Mouse (Mus musculus) erythroid progenitor cell, adult 5-6 weeks (primary cell): ENCODE measurements around the gene Procr. TPM values are rescaled to one million over a fixed set of nuclear protein-coding genes. Genes with fewer than 3 reads are reported as not detected.
"Not testable (repeated sequence)": the region's sequence is repeated elsewhere in the genome, so short reads cannot be mapped to it uniquely, and the experiment has no call there.

Experiments used
- ATAC-seq: replicated peaks from 2 replicates; pipeline ENCODE4 v1.8.0; 2016; ENCODE audit warnings: moderate number of reproducible peaks, mild to moderate bottlenecking, moderate TSS enrichment, inconsistent platforms; ENCODE audit not compliant: poor library complexity, low FRiP score, severe bottlenecking
- total RNA-seq, 2 experiments: library from RNA; stranded (forward) in 1 of 2; stranded (reverse) in 1 of 2; fragments of 150-400 nt in 1 of 2; fragments of 186-747, 209-891 nt in 1 of 2; gene quantifications; 2 replicates each; pipeline versions ENCODE4 v1.2.3 to v1.2.4; 2015 to 2017; ENCODE audit warnings: low replicate concordance in 2 of 2

Gene Procr
- total RNA-seq (2015; ENCODE audit: low replicate concordance): not detected in 2 replicates
- not detected in 2 replicates for total RNA-seq (2017; ENCODE audit: low replicate concordance)

DNA sequence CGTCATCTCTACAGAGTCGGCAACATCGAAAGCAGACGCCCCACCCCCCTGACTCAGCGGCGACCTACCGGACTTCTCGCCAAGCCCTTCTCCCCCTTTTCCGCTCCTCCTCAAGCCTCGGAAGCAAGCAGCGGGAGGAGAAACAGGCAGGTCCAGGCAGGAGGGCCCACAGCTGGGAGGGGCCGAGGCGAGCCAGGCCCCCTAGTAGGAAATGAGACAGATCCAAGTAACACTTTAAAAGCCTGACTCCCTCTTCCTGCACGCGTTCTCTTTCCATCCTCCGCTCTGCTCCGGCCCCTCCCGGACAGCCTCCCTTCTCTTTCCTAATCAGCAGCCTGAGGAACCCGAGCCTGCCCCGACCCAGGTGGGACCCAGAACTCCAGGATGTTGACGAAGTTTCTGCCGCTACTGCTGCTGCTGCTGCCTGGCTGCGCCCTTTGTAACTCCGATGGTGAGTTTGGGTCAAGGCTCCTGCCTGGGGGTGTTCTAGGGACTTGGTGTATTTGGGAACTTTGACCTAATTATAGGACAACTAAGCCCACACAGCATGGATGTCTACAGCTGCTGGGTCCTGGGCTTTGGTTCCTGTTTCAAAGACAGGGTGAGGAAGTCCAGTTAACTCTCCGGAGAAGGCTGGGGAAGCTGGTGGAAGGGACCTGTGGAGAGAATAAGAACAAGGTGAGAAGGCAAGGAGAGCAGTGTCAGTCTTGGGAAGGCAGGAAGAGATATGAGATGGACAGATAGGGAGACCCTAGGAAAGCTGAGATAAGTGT is at the start of gene Procr:
Gene Procr (plus strand): TSS at position 104 of the 773 bp plus-strand sequence.
- no peak for ATAC-seq

DNA sequence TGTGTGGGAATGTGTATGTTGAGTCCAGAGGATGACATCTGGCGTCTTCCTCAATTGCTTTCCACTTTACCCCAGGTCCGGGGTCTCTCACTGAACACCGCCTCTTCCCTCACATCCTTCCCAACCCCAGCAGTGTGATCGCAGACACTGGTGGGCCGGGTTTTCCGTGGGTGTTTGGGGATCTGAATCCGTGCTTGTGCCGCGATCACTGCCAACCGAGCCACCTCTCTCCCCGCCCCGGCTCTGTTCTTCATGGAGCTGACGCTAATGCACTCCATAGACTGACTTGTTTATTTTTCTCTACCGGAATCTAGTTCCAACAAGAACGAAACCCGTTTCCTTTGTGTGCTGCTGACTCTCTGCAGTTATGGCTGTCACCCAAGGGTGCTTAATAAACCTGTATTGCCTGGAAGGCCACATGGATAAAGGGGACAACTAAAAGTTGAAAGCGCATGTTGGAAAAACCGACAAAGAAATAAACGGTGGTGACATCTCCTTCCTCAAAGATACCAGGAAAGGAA is 49.5 kb upstream of the Procr start:
- no peak for ATAC-seq

- ATAC-seq: no peak
Observed at GRCm38 (mm10) chr2:155703630-155704029, 47.3 kb upstream of the Procr start.

DNA sequence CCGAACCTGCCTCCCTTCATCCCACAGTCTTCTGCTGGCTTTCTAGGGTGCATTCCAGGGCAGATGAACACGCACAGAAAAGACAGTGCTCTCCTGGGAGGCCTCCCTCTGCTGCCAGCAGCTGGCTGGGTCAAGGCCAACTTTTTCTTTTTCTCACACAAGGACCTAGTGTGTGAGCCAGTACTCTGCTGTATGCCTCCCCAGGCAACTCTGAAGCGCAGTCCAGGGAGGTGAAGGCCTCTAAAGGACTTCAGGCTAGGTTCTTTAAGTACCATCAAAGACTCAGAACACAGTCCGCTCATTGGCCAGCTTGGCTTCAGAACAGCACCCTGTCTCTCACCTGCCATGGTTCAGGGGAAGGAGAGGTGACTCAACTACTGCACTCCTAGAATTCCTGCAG is 43.7 kb upstream of the Procr start:
- no peak for ATAC-seq

- no peak for ATAC-seq
Observed at GRCm38 (mm10) chr2:155710557-155710956, 40.4 kb upstream of the Procr start.

DNA sequence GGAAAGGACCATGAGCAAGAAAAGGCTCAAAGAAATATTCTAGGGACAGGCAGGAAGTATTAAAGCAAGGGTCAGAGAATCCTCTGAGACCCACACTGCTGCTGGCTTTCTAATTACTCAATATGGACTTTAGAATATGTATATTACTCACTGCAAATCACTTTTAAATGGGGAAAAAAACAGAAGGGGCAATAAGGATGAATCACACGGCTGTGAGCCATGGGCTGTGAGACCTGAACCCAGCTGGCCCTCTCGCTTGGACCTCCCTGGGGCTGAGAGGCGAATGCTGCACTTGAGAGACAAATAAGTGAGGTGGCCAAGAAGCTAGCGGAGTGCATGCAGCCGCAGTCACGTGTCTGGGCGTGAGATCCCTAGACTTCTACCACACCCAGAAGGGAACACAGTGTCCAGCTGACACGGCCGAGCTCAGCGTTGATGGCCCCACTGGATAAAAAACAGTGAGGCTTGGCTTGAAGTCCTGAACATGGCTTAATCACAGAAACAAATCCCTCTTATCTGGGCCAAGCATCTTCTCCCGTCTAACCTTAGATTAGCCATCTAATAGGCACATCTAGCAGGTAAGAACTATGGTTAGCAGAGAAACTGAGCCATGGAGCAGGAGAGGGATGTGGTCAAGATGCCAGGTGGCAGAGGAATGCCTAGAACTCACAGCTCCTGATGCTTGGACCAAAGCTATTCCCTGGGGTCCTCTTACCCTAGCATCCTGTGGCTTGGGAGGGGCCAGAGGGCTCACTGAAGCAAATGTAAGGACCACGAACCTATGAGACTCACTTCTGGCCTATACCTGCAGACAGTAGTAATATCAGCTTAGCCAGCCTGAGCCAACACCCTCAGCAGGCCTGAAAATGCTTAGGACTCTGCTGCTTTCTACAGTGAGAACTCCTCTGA is 33.6 kb upstream of the Procr start:
- ATAC-seq: no peak

- ATAC-seq: no peak
Observed at GRCm38 (mm10) chr2:155720585-155720984, 30.3 kb upstream of the Procr start.

DNA sequence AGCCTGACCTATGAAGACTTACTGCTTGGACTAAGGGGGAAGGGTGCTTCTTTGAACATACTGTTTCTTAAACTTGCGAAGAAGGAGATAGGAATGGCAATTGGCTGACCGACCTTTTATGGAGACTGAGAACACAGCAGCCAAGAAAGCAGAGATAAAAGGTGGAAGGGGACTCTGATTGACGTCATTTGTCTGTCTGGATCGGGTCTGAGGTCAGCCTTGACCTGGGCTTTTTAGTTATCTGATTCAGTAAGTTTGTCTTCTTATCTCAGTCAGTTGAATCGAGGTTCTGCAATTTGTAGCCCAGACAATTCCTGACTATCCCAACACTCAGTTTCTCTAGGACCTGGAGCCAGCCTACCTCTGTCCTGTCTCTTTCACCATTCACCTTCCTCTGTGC is 26.9 kb upstream of the Procr start:
- ATAC-seq: no peak

DNA sequence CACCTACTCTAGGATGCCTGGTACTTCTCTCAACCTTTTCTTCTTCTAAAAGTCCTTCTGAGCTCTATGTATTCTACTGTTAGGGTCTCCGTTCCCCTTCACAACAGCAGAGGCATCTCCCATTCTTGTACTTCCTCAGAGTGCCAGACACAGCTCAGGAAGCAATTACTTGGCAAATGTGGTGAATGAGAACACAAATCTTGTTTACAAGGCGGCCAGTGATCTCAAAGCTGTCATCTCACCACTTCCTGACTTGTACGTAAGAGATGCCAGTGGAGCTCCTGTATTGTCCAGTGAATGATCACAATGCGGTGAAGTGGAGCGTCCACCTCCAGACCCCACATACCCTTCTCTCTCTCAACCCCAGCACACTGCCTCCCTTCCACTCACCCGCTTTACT is 26.4 kb upstream of the Procr start:
- ATAC-seq: no peak

GRCm38 (mm10) chr2:155726302-155726701 is 24.6 kb upstream of the Procr start:
- no peak for ATAC-seq

- no peak for ATAC-seq
Observed at GRCm38 (mm10) chr2:155727764-155728395, 23.0 kb upstream of the Procr start.

- no peak for ATAC-seq
Observed at GRCm38 (mm10) chr2:155728742-155729141, 22.2 kb upstream of the Procr start.

DNA sequence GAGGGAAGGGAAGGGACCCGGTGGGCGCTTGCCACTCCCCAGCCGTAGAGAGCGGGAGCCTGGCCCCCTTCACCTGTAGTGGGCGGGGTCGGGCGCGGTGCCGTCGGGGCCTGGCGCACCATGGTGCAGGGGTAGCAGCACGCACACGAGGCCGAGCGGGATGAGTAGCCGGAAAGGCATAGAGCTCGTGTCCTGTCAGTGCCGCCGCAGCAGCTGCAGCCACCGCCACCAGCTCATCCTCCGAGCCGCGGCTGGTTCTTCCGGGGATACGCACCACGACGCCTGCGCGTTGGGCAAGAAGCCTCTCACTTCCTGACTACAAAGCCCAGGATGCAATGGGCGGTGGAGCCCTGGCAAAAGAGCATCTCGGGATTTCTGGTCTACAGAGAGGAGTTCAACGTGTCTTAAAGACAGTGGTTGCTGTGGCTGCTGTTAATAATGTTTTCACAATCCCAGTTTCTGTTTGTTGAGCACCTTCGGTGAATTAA is 21.7 kb upstream of the Procr start, which contains the start of gene Edem2:
Gene Edem2 (minus strand): TSS at position 318 of the 488 bp plus-strand sequence.
- ATAC-seq: peak; percentile 99

- no peak for ATAC-seq
Observed at GRCm38 (mm10) chr2:155735080-155735479, 15.8 kb upstream of the Procr start.

GRCm38 (mm10) chr2:155735766-155736165 is 15.2 kb upstream of the Procr start, which contains the start of gene Gm17581:
Gene Gm17581, minus strand, starts transcription at chr2:155735866.
- not testable (repeated sequence) for ATAC-seq

- no peak for ATAC-seq
Observed at GRCm38 (mm10) chr2:155736936-155737335, 14.0 kb upstream of the Procr start.

GRCm38 (mm10) chr2:155737803-155738202 is 13.1 kb upstream of the Procr start:
- no peak for ATAC-seq

- no peak for ATAC-seq
Observed at GRCm38 (mm10) chr2:155742211-155742610, 8.7 kb upstream of the Procr start.

GRCm38 (mm10) chr2:155742931-155743337 is 8.0 kb upstream of the Procr start:
- no peak for ATAC-seq

DNA sequence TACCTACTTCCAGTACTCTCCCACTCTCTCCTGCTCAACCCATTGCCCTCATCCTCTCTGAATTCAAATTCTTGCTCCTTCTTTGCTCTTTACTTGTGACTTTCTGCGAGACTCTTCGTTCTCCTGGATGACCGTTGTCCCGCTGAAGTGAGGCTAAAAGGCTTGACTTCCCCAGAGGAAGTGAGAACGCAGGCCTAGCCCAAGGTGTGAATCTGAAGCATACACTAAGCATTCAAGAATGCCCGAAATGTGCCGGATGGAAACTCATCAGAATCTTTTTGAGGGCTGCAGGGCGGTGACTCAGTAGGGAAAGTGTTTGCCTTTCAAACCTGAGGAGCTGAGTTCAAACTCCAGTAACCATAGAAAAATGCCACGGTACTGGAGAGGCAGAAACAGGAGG is 7.6 kb upstream of the Procr start:
- no peak for ATAC-seq
